Mouse (Mus musculus) neutrophil, adult 59 days (primary cell): ENCODE results near the gene Col24a1. TPM values are rescaled to one million over a fixed set of nuclear protein-coding genes. Genes with fewer than 3 reads are reported as not detected.

Source experiments
- total RNA-seq, 2 experiments: library from RNA; stranded (reverse); gene quantifications; 1 replicate in 1 of 2; 2 replicates in 1 of 2; pipeline ENCODE4 v1.2.4; 2023

The Col24a1 gene
- total RNA-seq, result under 1 TPM in 1 of 2 experiments, not detected in 1; 0.18 TPM

DNA sequence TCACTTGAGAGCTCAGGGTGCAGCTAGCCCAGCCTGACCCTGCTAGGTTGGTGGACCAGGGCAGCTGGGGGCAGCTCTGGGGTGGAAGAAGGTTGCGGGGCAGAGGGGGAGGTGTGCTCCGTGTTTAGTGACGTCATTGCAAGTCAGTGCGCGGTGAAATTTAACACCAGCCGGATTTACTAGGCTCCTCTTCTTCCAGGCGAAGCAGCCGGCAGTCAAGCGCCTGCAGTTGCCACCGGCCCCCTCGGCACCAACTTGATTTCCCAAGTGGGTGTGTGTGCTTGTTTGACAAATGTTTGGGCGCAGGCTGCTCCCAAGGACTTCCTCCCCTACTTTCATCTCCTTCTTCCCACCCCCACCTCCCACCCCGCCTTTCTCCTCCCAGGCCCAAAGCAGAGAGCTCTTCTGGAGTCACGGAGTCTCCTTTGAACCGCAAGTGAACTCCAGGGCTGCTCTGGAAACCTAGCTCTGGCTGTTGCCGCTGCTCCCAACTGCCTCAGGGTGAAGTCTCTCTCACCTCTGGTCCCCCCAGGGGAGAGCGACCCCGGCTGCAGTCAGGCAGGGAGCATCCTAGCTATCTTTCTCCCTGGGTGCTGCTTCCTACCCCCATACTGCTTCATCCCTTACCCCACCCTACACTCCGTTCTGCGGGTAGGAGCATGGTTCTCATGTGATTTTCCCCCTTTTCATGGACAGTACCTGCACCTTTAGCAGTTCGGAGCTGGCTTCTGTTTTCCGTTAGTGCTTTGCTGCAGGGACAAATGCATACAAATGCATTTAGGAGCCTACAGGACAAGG lies at the start of gene Col24a1:
Gene Col24a1 (plus strand): TSS at position 136 of the 798 bp plus-strand sequence.

DNA sequence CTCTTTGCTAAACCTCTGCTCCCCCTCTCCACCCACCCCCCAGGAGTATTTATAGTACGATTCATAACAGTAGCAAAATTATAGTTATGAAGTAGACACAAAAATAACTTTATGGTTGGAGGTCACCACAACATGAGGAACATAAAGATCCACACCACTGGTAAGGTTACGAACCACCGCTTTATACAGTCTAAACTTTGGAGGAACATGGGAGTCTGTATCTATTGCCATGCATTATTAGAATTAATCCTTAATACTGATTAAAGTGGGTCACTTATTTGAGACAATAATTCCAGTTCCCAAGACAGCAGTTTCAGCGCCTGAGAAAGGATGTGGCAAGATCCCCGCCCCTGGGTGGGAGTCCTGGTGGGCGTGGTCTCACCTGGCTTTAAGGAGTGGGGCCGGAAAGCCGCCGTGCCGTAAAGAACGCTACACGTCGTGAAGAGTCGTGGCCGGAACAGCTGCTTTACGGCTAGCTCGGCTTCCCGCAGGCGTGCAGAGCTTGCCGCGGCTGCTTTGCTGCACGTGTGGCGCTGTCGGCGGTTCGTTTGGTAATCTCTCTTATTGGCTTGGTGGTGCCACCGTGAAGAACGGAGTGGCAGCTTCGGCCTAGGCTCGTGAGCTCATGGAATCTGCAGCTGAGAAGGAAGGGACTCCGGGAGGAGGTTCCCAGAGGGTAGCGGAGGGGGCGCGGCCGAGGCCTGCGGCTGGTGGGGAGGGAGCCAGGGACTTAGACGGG lies 283.6 kb downstream of the Col24a1 start, which contains the start of gene Znhit6:
Gene Znhit6 (plus strand): TSS at position 463 of the 739 bp plus-strand sequence.

Other genes starting within 250 kb of the Col24a1 start
- gene Clca2, start 193.0 kb upstream of the Col24a1 start, total RNA-seq, result not detected
- gene Odf2l, start 173.9 kb upstream of the Col24a1 start, total RNA-seq, result 10 to 100 TPM in 1 of 2 experiments, 1 to 10 TPM in 1; 8.8 to 13.3 TPM